Mouse (Mus musculus): ENCODE results near the gene Fdx1. TPM values are rescaled to one million over a fixed set of nuclear protein-coding genes. Genes with fewer than 3 reads are reported as not detected.

Gene Fdx1
- total RNA-seq, 2 experiments from 2014 or later, result 37.0 to 47.5 TPM

DNA sequence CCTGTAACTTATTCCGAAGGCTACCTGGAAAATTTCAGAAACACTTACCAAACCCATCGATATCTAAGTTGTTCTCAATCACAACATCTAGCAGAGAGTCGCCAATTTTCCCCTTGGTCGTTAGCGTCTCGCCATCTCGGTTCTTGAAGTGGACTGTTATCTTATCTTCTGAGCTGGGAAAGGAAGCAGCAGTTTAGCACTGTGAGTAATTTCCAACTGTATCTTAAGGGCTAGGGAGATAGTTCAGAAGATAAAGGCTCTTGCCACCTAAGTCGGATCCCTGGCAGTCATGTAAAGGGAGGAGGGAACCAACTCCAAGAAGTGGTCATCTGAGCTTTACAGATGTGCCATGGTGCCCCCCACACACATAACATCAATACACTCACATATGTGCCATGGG lies 6.3 kb downstream of the Fdx1 start:
- DNase-seq, result no peak
- intact Hi-C loops (cut with DNase I), result loop anchor here (10.0 kb wide), 1 partner anchor 802 kb away; no protein-coding TSS in a partner anchor
- H3K4me3 ChIP-seq, result no peak overlapping the region
- TF ChIP-seq CTCF (IDR thresholded peaks at IDR 0.05), result no peak
- no peak overlapping the region for H3K27ac ChIP-seq

DNA sequence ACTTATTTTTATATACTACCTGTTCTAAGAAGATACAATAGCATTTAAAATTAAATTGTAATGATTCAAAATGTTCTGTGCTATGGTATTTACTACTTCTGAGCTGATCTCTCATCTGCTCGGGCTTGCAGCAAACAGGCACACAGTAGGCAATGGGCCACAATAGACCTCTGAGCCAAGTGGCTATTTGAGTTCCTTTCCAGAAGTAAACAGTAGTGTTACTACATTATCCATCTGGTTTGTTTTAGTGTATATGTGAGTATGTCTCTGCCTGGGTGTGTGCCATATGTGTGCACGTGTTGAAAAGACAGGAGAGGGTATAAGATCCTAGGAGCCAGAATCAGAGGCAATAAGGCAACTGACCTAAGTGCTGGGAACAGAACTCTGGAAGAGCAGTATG lies 6.9 kb downstream of the Fdx1 start:
- intact Hi-C loops (cut with DNase I), result loop anchor here (10.0 kb wide), 1 partner anchor 802 kb away; no protein-coding TSS in a partner anchor
- Histone ChIP-seq H3K27ac (no peak overlapping the region), H3K4me3 (no peak overlapping the region)
- no peak for DNase-seq
- no peak for TF ChIP-seq CTCF (IDR thresholded peaks at IDR 0.05)

DNA sequence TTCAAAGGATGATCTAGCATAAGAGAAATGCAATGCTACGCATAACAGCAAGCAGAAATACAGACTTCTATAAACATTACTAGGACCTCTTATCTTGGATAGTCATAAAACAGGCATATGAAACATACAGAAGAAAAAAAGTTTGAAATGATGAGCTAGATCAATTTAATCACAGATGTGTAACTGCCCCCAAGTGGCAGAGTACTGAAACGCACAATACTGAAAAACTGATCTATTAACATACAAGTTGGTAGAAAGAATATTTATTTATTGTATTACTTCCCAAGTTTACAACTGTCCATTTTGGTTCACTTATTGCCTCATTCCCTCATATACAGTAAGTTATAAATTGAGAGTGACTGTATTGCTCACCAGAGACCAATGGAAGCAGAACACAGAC lies 12.0 kb downstream of the Fdx1 start:
- H3K27ac ChIP-seq, result no peak overlapping the region
- intact Hi-C loops (cut with DNase I), result loop anchor here (10.0 kb wide), 1 partner anchor 797 kb away; no protein-coding TSS in a partner anchor
- DNase-seq, result no peak
- no peak overlapping the region for H3K4me3 ChIP-seq
- peak; percentile 66 for TF ChIP-seq CTCF (IDR thresholded peaks at IDR 0.05)

- intact Hi-C loops (cut with DNase I), result loop anchor here (10.0 kb wide), 1 partner anchor 796 kb away; no protein-coding TSS in a partner anchor
- no peak for TF ChIP-seq CTCF (IDR thresholded peaks at IDR 0.05)
- Histone ChIP-seq H3K4me3 (no peak overlapping the region), H3K27ac (no peak overlapping the region)
- DNase-seq, result no peak
Observed at GRCm38 (mm10) chr9:51950667-51951066, 12.7 kb downstream of the Fdx1 start.

- H3K4me3 ChIP-seq, result no peak overlapping the region
- intact Hi-C loops (cut with DNase I), result loop anchor here (10.0 kb wide), 1 partner anchor 795 kb away; no protein-coding TSS in a partner anchor
- no peak for TF ChIP-seq CTCF (IDR thresholded peaks at IDR 0.05)
- no peak for DNase-seq
- no peak overlapping the region for H3K27ac ChIP-seq
Observed at GRCm38 (mm10) chr9:51950225-51950624, 13.1 kb downstream of the Fdx1 start.

GRCm38 (mm10) chr9:51943934-51944333 lies 19.4 kb downstream of the Fdx1 start:
- TF ChIP-seq CTCF (IDR thresholded peaks at IDR 0.05), result no peak
- DNase-seq, result no peak
- intact Hi-C loops (cut with DNase I), result no loop called here
- Histone ChIP-seq H3K27ac (no peak overlapping the region), H3K4me3 (no peak overlapping the region)

DNA sequence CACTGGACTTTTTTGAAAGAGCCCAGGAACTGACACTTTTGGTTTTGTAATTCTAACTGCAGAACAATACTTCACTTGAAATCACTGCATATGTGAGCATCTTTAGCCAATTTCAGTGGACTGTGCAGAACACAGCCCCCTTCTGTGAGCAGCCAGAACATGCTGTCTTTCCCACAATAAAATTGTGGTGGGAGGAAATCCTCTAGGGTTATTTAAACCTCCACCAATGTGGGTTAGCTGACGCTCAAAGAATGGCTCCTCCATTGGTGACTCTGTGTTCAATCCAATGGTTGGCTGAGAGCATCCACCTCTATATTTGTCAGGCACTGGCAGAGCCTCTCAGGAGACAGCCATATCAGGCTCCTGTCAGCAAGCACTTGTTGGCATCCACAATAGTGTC lies 28.7 kb downstream of the Fdx1 start:
- DNase-seq, result no peak
- Histone ChIP-seq H3K27ac (no peak overlapping the region), H3K4me3 (no peak overlapping the region)
- intact Hi-C loops (cut with DNase I), result no loop called here
- TF ChIP-seq CTCF (IDR thresholded peaks at IDR 0.05), result no peak

DNA sequence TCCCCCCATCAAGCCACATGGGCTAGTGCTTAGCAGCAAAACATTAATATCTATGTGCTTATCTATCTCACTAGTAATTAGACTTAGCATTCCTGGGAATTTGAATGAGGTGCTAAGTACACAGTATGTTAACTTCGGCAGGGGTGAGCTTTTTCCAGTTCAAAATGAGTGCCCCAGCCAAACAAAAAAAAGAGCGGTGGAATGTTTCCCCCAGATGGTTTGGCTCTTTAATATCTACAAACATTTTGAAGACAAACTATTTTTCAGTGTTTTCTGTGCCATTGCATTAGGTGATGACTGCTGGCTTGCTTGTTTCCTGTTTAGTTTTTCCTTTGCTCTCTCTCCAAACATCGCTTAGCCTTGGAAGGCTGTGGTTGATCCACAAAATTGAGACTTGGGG lies 31.4 kb downstream of the Fdx1 start:
- intact Hi-C loops (cut with DNase I), result no loop called here
- no peak for DNase-seq
- TF ChIP-seq CTCF (IDR thresholded peaks at IDR 0.05), result no peak

GRCm38 (mm10) chr9:51931054-51931690 lies 32.2 kb downstream of the Fdx1 start:
- H3K27ac ChIP-seq, result peak overlapping the region; percentile 43; the same call in 1 of the 2 replicates
- no peak for DNase-seq
- no peak overlapping the region for H3K4me3 ChIP-seq
- no peak for TF ChIP-seq CTCF (IDR thresholded peaks at IDR 0.05)
- intact Hi-C loops (cut with DNase I), result no loop called here

More for the DNA sequence above, 31.4 kb downstream of the Fdx1 start:
- Histone ChIP-seq H3K27ac (peak overlapping the region; percentile 43; the same call in 1 of the 2 replicates), H3K4me3 (no peak overlapping the region)

- no peak for TF ChIP-seq CTCF (IDR thresholded peaks at IDR 0.05)
- Histone ChIP-seq H3K27ac (no peak overlapping the region), H3K4me3 (no peak overlapping the region)
- intact Hi-C loops (cut with DNase I), result no loop called here
- no peak for DNase-seq
Observed at GRCm38 (mm10) chr9:51929972-51930371, 33.4 kb downstream of the Fdx1 start.

GRCm38 (mm10) chr9:51928659-51929058 lies 34.7 kb downstream of the Fdx1 start:
- no peak overlapping the region for H3K4me3 ChIP-seq
- TF ChIP-seq CTCF (IDR thresholded peaks at IDR 0.05), result no peak
- intact Hi-C loops (cut with DNase I), result no loop called here
- no peak overlapping the region for H3K27ac ChIP-seq
- peak; percentile 23 for DNase-seq

GRCm38 (mm10) chr9:51928116-51928515 lies 35.2 kb downstream of the Fdx1 start:
- peak overlapping the region; percentile 40; the same call in 1 of the 2 replicates for H3K27ac ChIP-seq
- TF ChIP-seq CTCF (IDR thresholded peaks at IDR 0.05), result no peak

DNA sequence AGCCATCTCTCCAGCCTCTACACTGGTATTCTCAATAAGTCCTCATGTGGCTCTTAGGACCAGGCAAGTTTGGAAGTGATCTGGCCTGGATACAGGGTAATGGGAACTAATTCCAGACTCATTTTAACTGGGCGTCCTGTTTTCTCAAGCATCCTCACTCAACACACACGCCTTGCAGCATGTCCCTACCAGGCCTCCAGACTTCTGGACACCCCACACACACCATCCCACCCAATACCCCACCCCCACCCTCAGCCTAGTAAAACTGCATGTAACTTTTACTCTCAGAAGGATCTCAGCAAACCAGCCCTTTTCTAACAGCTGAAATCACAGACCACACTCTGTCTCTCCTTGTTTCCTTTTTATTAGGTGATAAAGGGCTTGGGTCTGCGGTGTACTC lies 35.7 kb downstream of the Fdx1 start:
- intact Hi-C loops (cut with DNase I), result no loop called here
- H3K4me3 ChIP-seq, result no peak overlapping the region
- DNase-seq, result no peak

More at GRCm38 (mm10) chr9:51928116-51928515, 35.2 kb downstream of the Fdx1 start:
- peak; percentile 44 for DNase-seq
- H3K4me3 ChIP-seq, result peak overlapping the region; percentile 40
- intact Hi-C loops (cut with DNase I), result no loop called here

GRCm38 (mm10) chr9:51926629-51927028 lies 36.7 kb downstream of the Fdx1 start:
- no peak overlapping the region for H3K27ac ChIP-seq
- no peak for TF ChIP-seq CTCF (IDR thresholded peaks at IDR 0.05)
- no peak overlapping the region for H3K4me3 ChIP-seq
- no peak for DNase-seq
- intact Hi-C loops (cut with DNase I), result no loop called here

More for the DNA sequence above, 35.7 kb downstream of the Fdx1 start:
- TF ChIP-seq CTCF (IDR thresholded peaks at IDR 0.05), result no peak
- H3K27ac ChIP-seq, result peak overlapping the region; percentile 40; the same call in 1 of the 2 replicates
